Mouse (Mus musculus) cerebellum, adult 11 months (tissue): ENCODE results near the gene Ppfibp2.

ENCODE experiments used
- DNase-seq: peaks from one replicate; pipeline ENCODE4 v3.0.0; 2022

Gene Ppfibp2

GRCm38 (mm10) chr7:107757308-107758151 lies 162.5 kb downstream of the Ppfibp2 start, which contains the start of gene Cyb5r2:
Gene Cyb5r2, minus strand, starts transcription at chr7:107758032.
- no peak for DNase-seq

GRCm38 (mm10) chr7:107770812-107771211 lies 175.8 kb downstream of the Ppfibp2 start:
- DNase-seq, result no peak

DNA sequence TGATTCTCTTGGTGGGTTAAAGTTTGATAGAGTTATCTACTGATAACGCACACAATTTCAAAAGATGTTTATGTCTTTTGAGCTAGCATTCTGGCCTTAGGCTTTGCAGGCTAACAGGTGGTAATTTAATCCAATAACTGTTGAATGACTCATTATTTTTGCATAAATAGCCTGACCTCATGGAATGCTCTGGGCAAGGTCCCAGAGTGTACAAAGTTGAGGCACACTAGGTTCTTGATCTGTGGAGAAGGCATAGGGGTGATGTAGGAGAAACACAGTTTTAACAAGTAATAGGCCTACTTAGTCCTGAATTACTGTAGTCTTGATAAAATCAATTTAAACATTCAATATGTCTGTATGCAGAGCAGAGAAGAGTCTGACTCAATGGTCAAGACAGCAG lies 183.2 kb downstream of the Ppfibp2 start:
- no peak for DNase-seq

DNA sequence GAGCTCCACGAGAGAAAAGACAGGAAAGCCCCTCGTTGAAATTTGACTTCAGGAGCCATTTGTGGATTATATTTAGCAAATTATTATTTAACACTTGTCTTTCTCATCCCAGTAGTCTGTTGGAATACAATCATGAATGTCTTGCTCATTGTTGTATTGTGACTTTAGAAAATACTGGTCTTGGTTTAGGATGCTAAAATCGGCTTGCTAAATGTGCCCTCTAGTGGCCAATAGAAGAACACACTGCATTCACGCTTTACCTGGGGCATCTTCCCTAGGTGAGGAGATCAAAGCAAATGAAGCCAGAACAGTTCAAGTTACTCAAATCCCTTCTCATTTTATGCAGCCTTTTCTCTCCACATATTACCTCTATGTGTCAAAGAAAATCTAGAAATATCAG lies 184.6 kb downstream of the Ppfibp2 start:
- no peak for DNase-seq

DNA sequence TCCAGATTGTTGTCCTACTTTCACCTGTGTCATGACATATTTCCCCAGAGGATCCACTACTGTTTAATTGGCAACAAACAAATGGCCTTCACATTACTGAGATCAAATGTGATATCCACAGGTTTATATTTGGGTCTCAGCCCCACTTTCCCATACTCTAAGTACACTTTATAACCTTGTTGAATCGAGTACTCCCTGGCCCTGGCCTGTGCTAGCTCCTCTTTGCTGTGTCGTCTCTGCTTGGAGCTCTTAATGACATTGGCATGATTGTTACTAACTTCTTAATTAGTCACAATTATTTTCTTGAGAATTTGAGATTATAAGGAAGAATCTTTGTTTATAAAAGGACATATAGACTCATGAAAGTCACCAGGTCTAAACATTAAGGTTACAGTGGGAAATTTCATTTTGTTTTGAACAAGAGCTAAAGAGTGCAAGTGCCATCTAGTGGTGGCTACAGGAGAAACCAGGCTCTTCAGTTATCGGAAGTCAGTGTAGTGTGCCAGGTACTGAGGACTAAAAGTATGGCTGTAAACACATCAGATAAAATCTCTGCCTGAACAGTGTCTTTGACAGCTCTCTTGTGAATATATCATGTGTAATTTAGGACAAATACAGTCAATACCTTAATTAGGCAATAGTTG lies 193.1 kb downstream of the Ppfibp2 start:
- no peak for DNase-seq

DNA sequence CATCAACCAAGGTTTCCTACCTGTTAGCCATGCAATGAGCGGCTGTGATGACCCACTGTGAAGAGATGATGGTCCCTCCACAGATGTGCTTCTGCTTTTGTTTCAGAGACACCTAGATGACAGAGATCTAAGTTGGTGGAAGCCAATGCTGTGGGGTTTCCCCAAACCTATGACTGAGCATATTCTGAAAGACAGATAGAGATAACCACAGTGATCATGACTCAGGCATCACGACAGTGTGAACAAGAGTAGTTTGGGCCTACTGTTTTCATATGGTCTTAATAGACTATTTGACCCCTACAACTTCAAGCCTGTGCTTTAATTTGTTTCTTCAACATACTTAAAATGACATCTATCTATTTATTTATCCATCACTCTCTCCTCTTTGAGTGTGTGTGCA lies 201.5 kb downstream of the Ppfibp2 start:
- DNase-seq, result no peak
